Mouse (Mus musculus): ENCODE data around the gene Cpox.

DNA sequence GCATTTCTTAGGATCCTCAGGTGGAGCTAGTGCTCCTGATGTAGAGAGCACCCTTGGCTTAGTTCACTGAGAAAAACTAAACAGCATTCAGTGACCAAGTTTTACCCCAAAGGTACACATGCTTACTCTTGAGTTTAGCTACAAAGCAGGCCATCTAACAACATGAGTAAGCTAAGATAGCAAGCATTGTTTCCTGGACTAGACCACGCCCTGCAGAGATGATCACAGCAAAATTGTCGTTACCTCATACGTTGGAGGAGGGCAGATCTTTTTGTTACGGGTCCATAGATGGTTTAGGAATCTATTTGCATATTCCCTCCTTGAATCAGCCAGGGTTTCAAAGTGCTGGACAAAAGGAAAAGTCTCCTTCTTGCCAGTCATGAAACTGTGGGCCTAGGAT is 32.6 kb upstream of the Cpox start:
- TF ChIP-seq POLR2A (IDR thresholded peaks at IDR 0.05; ENCODE audit: borderline replicate concordance, extremely low read depth, insufficient read depth, insufficient read length, poor library complexity, severe bottlenecking) (no peak), CTCF (IDR thresholded peaks at IDR 0.05; ENCODE audit: borderline replicate concordance, extremely low read depth, insufficient read depth, insufficient read length) (no peak)
